Mouse (Mus musculus) small intestine, adult 2 months (tissue): Measurements from ENCODE around the gene Edem1.

Experiments
- CTCF ChIP-seq: fragments of 200-500 bp; IDR thresholded peaks from 2 replicates; pipeline ENCODE4 v1.5.1; 2012; ENCODE audit warnings: low read depth, mild to moderate bottlenecking, control low read depth, inconsistent platforms, low read length, moderate library complexity, mixed read lengths; ENCODE audit not compliant: insufficient replicate concordance, insufficient read length; ENCODE audit errors: extremely low read depth
- POLR2A ChIP-seq: fragments of 200-500 bp; IDR thresholded peaks from 2 replicates; pipeline ENCODE4 v1.6.1; 2012; ENCODE audit warnings: low read depth, mild to moderate bottlenecking, control low read depth, inconsistent platforms, low read length, moderate library complexity

- TF ChIP-seq CTCF: no peak
- no peak for TF ChIP-seq POLR2A
These were observed 37.9 kb downstream of the Edem1 start for GRCm38 (mm10) chr6:108866317-108866716.
